Mouse (Mus musculus): Measurements from ENCODE around the gene Gm45062.
"Not testable (repeated sequence)": the region's sequence is repeated elsewhere in the genome, so short reads cannot be mapped to it uniquely, and the experiment has no call there.

Gene Gm45062

DNA sequence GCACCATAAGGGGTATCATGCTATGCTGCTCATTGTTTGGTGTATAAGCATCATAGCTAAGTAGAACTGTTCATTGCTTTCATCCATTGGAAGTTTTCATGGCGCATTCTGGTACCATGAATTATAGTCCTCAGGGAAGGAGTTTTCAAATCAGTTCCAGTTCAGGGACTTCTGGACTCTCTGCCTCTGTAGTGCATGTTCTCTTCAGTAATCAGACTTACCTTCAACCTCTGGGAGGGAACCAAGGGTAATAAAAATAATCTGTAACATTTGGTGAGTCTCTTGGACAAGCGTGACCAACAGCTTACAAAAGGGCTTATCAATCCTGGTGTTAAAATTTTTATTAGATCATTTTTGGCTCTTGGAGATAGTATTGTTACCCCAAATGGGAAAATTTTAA is 60.3 kb downstream of the Gm45062 start:
- DNase-seq, result no peak

DNA sequence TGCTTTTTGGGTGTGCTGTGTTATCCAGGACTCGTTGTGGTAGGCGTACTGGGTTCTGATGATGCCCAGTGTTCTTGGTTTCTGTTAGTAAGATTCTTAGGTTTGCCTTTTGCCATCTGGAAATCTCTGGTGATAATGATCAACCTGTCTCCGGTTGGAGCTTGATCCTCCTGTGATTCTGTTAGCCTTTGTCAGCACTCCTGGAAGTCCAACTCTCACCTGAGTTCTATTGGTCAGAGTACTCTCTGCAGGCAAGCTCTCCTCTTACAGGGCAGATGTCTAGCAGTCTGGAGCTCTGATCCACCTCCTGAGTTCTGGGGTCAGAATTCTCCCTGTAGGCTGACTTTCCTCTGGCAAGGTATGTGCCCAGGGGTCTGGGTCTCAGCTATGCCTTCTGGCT is 72.2 kb downstream of the Gm45062 start:
- DNase-seq, result not testable (repeated sequence)

DNA sequence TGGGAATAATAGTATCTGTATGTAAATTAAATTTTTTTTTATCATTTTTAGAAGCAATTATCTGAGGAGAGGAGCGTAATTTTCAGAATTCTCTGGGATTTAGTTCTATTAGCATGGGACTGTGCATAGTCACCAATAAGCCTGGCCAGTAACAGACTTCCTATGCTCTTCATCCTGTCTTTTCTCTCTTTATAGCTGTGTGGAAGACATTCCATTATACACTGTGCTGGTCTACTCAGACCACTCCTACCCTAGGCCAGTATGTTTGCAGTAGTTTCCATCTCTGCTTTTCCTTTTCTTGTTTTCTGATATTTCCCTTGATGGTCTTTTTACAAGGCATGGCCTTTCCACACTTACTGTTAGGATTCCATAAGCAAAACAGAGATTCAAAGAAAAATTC is 74.1 kb downstream of the Gm45062 start:
- no peak for DNase-seq

DNA sequence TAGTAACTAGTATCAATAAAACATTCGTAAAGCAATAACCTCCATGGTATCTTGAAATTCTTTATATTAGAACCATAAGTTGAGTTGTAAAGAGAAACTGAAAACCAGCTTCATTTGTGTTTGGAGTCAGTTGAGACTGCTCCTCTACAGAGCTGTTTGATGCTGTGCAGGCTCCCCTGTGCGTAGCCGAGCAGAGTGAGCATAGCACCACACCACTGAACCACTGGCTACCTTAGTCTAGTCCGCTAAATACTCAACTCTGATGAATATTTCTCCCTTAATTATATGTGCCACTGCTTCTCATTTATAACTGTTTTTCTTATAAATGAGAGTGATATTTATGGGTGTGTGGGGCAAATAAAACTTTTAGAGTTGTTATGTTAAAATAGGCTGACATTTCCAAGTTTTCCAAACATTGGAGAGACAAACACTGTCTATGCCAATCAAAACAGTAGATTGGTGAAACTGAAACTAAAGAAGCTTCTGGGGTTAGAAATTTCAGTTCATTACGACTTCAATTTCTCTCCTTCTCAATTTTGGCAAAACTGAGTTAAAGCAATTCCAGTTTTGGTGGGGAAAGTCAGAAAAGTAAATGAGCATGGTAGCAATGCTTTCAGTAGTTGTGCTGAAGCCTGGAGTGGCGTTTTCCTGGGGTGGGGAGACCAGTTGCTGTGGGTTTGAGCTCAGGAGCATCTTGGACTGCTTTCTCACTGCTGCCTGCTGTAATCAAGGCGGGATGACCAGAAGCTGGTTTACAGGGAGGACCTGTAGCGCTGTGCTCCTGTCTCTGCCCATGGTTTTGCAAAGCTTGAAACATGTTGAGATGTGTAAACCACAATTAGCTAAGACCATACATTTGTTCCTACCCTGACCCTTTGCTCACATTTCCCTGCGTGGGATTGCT is 77.5 kb downstream of the Gm45062 start:
- DNase-seq, result no peak

DNA sequence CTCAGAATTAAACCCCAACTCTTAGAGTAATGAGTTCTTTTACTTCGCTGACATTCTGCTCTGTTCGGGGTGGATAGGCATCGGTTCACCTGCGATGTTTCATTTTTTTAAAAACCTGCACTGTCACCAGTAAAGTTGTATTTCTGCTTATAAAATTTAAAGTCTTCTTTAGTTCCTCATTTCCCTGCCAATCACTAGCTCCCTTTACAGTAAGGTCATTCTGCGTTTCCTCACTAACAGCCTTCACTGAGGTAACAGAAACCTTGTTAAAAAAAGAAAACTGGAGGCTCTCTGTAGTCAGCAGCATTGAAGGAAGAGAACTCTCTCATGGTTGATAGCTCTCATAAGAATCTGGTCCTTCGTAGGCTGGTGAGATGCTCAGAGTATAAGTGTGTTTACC is 80.2 kb downstream of the Gm45062 start:
- no peak for DNase-seq

DNA sequence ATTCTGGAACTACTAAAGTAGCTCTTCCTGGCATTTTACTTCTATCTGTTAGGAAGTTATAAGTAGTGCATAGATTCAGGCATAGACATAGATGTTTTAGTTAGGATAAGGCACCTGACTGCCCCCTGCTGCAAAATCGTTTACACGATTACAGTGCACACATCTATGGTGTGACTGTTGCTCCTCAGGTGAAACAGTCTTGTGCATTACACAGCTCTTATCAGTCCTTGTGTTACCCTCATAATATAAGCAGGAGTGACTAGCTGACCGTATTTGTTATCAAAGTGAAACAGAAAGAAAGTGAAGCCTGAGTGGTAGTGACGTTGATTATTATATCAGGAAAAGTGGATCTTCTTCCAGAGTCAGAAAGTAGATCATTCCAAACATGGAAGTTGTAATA is 84.0 kb downstream of the Gm45062 start:
- no peak for DNase-seq

DNA sequence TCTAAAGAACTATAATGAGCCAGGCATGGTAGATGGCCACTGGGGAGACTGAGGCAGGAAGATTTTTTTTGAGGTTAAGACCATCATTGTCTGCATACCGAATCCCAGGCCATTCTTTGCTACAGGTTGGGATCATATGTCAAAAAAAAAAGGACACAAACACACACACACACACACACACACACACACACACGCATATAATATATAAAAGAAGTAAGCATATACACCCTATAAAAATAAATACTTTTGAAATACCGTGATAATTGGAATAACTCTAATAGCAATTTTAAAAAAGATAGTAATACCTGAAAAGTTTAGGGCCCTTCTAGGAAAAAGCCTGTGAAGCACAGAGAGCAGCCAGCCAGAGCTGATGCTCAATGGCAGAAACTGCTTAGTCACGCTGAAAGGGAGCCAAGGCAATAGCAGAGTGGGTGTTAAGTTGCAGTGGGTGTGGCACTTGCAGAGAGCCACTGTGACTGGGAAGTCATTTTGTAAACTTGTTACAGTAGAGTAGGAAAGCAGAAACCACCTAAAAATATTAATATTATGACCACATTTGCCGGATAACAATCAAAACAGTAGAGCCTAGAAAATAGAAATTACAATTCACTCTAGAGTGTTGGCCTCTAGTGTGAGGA is 86.1 kb downstream of the Gm45062 start:
- DNase-seq, result peak; percentile 65

DNA sequence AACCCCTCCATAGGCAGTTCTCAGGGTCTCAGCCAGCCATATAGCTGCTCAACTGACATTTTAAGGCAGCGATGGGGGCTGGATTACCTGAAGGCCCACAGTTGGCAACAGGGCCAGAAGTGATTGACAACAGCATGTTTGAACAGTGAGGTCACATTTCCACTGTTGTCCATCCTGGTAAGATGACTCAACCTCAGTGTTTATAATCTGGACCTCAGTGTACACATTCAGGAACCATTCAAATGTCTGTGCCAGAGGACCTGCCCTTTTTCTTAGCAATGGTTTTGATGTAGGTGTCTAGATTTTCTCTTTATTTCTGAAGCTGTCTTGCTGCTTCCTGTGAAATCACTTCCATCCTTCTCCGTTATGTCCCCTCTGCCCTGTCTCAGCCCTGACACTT is 87.9 kb downstream of the Gm45062 start:
- DNase-seq, result no peak

DNA sequence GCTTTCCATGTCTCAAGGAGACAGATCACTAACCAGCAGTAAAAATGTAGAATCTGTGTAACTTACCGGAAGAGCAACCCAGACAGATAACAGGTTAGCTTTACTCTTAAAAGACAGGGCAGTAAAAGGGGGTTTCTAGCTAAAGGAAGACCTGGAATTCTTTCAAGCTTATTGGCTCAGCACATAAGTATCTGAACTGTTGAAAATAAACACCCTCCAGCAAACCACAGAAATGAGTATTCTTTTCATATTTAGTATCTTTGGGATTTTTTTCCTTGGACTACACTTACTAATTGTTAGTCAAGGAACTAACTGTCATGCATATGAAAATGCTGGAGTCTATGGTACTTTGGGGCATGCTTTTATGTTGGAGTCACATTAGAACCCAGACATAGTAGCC is 89.1 kb downstream of the Gm45062 start:
- DNase-seq, result no peak

DNA sequence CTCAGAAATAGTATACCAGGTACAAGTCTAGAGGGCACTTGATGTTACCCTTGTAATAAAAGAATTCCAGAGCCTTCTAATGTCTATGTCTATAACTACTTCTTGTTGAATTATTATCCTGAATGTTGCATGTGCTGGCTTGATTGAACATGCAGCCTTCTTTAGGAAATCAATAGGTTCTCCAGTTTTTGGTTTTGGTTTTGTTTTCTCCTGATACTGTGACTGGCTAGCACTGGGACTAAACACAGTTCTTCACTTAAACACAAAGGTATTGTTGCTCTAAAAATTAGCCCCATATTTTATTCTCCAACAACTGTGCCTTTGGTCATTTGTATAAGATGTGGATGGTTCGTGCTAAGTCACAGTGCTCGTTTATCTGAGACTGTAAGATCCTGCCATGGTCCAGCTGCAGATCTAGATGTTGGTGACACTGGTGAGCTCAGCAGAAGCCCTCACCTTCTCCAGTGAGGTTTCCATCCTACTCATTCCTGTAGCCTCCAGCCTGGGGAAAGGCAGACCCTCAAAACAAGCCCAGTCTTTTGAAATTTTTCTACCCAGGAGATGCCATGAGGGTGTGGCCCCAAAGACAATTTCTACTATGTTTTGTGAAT is 89.9 kb downstream of the Gm45062 start:
- DNase-seq, result no peak

DNA sequence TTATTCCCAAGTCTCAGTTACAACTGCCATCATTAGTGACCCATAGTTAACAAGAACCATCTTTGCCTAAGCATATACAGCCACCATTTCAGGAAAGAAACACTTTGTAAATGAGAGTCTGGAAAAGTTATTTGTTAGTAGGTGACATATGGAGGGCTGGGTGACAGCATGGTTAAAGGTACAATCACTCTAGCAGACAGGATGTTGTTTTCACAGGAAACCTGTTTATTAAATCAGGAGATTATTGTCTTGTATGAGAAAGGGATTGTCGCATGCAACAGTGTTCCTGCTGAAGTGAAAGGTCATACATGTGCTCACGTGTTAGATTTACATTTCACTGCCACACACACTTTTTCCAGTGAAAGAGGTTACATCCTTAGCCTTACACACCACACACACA is 92.3 kb downstream of the Gm45062 start:
- no peak for DNase-seq

DNA sequence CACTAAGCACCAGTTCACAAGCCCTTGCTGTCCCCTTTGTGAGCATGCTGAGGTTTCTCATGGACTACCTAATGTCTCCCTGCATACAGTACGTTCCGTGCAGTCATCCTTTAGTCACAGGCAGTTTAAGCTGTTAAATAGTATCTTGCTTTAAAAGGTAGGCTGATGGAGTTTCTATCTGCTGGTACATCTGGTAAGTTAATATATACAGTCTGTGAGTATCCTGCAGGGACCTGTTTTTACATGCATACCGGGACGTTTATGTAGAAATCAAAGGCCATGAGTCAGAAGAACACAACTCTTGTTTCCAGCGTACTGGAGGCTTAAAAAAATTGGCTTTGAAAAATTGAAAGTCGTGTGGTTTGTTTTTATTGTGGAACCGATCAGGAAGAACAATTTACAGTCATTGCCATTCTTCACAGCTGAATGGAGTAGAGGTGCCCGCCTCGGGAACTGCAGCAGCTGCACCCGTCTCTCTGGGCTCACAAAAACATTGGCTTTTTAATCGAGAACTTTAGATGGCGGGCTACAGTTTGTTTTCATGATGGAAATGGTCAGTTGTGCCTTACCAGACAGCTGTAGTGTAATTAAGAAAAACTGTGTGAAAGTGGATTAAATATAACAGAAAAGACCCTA is 93.4 kb downstream of the Gm45062 start:
- DNase-seq, result no peak

DNA sequence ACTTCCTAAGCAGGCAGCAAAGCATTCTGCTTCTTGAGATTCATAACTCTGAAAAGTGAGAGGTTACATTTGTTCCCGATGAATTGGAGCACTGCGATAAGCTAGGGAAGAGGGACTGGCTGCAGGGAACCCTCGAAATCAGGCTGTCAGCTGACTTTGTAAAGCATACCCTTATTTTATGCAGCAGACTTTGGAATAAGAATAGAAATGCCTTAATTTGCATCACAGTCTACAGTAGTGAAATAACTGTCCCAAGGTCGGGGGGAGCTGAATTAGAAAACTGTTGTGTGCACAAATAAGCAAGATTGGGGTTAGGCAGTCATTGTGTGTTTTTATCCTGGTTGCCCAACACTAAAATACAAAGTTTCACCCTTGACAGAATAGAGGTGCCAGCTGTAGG is 94.2 kb downstream of the Gm45062 start:
- no peak for DNase-seq

DNA sequence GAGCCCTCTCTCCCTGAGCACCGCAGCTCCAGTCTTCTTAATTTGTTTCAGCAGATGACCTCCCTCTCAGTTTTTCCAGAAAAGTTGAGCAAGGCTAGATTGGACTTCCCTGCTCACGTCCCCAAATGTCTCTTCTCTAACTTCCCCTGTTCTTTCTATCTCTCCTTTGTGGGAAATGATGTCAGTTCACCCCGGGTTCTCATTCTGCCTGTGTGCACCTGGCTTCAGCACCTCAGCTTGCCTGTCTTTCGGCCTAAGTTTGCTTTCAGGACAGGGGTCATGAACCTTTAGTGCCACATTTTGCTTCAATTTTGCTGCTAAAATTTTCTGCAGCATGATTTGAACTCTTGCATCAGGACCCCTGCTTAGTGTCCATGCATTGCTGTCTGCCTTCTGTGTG is 95.6 kb downstream of the Gm45062 start:
- DNase-seq, result no peak

DNA sequence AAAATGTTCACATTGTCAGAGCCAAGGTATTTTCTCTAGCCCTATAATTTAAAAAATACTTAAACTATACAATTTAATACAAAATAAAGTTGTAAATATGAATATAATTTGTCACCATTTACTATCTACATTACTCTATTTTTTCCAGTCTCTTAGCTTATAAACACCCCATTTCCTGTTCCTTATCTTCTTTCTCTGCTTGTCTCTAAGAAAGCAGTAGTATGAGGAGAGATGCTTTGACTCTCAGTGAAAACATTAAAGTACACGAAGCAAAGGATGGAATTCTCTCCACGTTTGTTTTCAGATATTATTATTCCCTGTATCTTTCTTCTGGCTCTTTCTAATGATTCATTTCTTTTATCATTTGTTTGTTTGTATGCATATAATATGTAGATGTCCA is 99.0 kb downstream of the Gm45062 start:
- DNase-seq, result no peak

DNA sequence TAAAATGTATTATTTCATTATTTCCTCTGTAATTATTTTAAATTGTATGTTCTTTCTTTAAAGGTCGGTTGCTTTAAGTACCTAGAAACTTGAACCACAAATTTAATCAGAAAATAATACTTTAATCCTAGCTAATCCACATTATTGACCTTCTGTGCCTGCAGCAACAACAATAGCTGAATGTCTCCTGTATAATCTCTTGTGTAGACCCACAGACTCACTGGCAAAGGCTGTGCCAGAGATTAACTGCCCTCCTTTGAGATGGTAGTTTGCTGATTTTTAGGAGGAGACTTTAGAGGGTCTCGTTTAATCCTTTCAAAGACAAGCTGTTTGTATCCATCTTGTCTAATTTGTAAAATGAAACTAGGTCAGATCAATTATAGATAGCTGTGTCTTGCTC is 99.5 kb downstream of the Gm45062 start:
- DNase-seq, result no peak

DNA sequence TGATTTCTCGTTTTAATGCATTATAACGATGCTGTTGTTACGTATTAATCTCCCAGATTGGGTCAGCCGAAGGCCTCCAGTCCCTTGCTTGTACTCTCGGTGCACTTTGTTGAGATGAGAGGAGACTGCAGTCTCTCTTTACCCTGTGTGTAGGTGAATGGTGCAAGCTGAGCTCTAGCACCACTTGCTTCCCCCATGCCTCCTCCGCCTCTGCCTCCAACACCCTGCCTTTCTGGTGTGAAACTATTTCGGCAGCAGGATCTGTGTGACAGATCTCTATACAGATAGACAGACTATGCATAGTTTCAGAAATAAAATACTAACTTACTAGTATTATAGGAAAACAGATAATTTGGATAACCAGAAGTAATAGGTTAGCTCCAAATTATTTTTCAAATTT is 101.6 kb downstream of the Gm45062 start:
- DNase-seq, result no peak

DNA sequence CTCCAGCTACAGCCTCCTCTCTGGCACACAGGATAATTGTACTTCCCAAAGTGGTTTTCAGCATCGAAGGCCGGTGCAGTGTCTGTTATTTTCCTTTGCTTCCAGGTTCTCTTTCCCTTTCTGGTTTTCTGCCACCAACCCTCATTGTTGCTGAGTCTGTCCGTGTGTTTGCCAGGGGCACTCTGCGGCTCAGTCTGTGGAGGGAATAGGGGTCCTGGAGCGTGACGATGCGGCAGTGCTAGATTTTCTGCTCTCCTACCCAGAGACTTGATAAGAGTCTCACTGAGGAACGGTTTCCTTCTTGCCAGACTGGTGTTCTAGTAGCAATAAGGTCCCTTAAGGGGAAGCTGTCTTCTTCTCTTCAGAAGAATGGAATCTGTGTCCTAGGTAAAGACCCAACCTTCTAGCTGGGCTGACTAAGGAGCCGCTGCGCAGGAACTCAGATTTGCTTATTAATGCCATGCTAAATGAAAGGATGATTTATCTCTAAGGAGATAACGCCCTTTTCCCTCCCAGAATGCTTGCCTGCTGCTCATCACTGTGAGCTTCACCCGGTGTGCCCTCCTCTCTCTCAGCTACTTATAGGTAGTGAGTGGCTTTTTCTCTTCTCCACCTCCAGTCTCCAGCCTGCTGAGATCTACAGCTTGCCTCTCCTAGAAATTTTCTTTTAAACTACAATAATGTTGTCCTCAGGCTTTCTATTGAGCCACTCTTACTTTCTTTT is 104.9 kb downstream of the Gm45062 start:
- DNase-seq, result no peak

DNA sequence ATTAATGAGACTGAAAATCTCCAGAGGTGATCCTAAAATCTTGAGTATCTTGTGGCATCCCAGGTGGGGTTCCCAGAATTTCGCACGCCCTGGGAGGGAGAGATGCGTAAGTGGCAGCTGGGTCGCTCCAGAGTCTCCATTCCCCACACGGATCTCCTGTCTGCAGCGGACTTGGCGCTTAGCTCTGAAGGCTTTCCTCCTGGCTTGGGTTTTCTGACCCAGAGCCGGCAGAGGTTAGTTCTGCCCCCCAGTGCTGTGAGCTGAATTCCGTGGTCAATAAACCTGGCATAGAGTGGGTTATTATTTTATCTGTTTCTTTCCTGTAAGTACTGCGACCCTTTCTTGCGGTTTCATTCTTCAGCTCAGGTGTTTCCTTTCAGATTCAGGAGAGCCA is 105.5 kb downstream of the Gm45062 start:
- DNase-seq, result no peak

DNA sequence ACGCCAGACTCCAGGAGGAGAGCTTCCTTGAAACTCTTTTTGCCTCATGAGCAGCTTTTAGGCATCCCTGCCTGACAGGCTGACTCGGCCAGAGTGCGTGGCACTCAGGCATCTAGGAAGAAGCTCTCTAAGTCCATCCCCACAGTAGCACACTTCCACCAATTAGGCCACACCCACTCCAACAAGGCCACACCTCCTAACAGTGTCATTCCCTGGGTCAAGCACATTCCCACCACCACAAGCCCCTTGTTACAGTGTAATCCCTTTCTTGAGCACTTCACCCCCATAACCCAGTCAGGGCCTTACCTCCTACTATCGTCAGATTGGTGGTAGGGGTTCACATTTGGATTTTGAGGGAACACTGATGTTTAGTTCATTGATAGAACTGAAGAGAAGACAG is 108.4 kb downstream of the Gm45062 start:
- no peak for DNase-seq

DNA sequence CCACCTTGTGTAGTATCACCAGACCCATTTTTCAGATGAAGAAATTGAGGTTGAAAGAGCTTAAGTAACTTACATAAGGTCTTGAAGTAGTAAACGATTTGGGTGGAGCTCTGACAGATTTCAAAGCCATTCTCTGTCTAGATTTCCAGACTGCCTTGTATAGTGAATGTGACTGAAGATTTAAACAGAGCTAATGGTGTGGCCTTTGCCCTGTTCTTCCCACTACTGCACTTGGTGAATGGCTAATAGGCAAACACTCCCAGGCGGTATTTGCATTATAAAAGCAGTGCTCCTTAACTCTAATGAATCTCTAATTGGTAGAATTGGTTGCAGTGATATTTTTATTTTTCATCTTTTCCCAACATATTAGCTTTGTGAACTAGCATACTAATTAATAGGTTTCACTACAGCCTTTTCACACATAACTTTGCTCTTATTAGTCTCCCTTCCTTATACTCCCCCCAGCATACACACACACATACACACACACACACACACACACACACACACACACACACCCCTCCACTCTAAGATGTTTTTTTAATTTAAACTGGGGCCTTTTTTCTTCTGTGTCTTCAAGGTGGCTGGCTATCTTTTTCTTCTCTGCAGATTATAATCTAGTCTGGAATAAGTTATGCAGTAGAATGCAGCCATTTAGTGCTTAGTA is 109.1 kb downstream of the Gm45062 start:
- no peak for DNase-seq

DNA sequence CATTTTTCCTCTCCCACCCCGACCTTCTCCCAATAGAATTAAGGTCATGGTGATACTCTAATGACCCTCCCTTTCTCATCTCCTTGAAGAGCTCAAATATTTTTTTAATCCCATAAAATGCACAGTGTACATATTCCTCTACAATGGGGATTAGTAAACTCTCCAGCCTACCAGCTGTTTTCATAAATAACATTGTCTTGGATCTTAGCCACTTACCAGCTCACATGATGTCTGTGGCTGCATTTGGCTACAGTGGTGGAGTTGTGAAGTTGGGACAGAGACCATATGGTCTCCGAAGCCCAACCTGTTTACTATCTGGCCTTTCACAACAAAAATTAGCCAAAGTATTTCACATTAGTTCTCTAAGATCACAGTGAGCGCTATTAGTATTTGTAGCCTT is 111.4 kb downstream of the Gm45062 start:
- DNase-seq, result no peak

Measured in lung, postnatal 14 days (tissue).